Mouse (Mus musculus) heart, embryonic 12.5 days (tissue): ENCODE measurements around the gene Pxylp1. TPM values are rescaled to one million over a fixed set of nuclear protein-coding genes. Genes with fewer than 3 reads are reported as not detected.

Source experiments
- ATAC-seq: fragments of 200-750 bp; cut with Nextera tagmentation; 2 replicates; pipeline ENCODE4 v1.8.0; 2017; ENCODE audit warnings: moderate TSS enrichment, moderate library complexity; ENCODE audit not compliant: insufficient number of reproducible peaks, low FRiP score
- H3K27ac ChIP-seq: fragments of 300-500 bp; sonication (generic); 2 replicates; pipeline ENCODE4 v1.5.1; 2016; ENCODE audit warnings: mild to moderate bottlenecking, moderate library complexity; ENCODE audit not compliant: poor library complexity, severe bottlenecking
- H3K27me3 ChIP-seq: fragments of 300-500 bp; sonication (generic); replicated peaks from 2 replicates; pipeline ENCODE4 v1.6.1; 2016; ENCODE audit warnings: mild to moderate bottlenecking, moderate library complexity
- H3K36me3 ChIP-seq: fragments of 300-500 bp; sonication (generic); 2 replicates; pipeline ENCODE4 v1.6.1; 2016; ENCODE audit warnings: mild to moderate bottlenecking, moderate library complexity
- H3K4me1 ChIP-seq: fragments of 300-500 bp; sonication (generic); replicated peaks from 2 replicates; pipeline ENCODE4 v1.6.1; 2016; ENCODE audit warnings: mild to moderate bottlenecking
- H3K4me2 ChIP-seq: fragments of 300-500 bp; sonication (generic); 2 replicates; pipeline ENCODE4 v1.6.1; 2016; ENCODE audit warnings: mild to moderate bottlenecking, moderate library complexity
- H3K4me3 ChIP-seq: fragments of 300-500 bp; sonication (generic); 2 replicates; pipeline ENCODE4 v1.5.1; 2016; ENCODE audit warnings: mild to moderate bottlenecking
- H3K9ac ChIP-seq: fragments of 300-500 bp; sonication (generic); 2 replicates; pipeline ENCODE4 v1.6.1; 2016; ENCODE audit warnings: mild to moderate bottlenecking, moderate library complexity
- H3K9me3 ChIP-seq: fragments of 300-500 bp; sonication (generic); replicated peaks from 2 replicates; pipeline ENCODE4 v1.6.1; 2016; ENCODE audit warnings: mild to moderate bottlenecking, moderate library complexity
- WGBS: fragments of 180-500 bp; shearing (Covaris S2); methylation state at CpG from one replicate; pipeline ENCODE4 v1.1.7; 2016; 5-methylcytosine and 5-hydroxymethylcytosine counted together
- polyA plus RNA-seq: library from polyadenylated mRNA; unstranded; fragments of >200 nt; fragmentation: Nextera tagmentation; extraction: Ambion mirVana; gene quantifications from 2 replicates; pipeline ENCODE4 v1.2.1, GENCODE M21; 2016

The Pxylp1 gene
- polyA plus RNA-seq, 1 experiment from 2014 or later = 36.9 TPM

DNA sequence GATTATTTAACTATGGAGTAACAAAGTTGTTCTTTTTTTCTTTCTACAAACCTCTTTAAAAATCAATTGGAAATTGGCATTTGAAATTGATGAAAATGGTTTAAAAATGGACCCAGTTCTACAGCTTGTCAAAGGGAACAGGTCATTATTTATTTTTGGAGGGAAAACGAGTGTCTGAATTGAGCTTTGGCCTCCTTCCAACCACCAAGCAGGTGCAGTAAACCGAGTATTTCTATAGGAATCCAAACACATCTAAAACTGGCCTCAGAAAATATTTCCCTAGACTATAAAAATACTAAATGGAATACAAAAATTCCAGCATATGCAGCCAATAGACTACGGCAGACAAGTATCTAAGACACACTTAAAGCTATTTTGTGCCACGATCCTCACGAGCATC, 68.9 kb downstream of the Pxylp1 start:
- Histone ChIP-seq H3K36me3 (peaks cover 18% of the 10 kb centered on the region), H3K9ac (no peak overlapping the region), H3K4me2 (no peak overlapping the region), H3K27ac (no peak overlapping the region), H3K4me1 (peaks cover 13% of the 10 kb centered on the region), H3K4me3 (no peak overlapping the region), H3K9me3 (no peaks in the 10 kb centered on the region), H3K27me3 (no peaks in the 10 kb centered on the region)
- WGBS = 54% methylated on average over 5 of the region's 5 CpGs
- ATAC-seq = no peak

DNA sequence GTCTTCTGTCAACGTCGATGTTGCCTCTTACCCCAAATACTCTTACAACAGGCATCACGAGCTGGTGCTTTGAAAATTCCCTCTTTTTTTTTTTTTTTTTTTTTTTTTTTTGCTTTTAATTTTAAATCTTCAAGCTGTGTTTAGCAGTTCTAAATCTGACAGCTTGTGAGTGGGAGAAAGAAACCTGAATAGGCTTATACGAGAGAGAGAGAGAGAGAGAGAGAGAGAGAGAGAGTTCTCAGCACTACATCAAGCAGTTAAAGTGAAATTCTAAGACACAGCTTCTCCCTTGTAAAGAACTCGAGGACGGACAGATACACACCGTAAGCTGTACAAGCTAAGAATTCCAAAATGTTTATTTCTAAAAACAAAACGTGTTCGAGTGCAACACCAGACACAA, 69.5 kb downstream of the Pxylp1 start:
- Histone ChIP-seq H3K36me3 (peaks cover 13% of the 10 kb centered on the region), H3K4me3 (no peak overlapping the region), H3K4me1 (peaks cover 9% of the 10 kb centered on the region), H3K4me2 (no peak overlapping the region), H3K9me3 (no peaks in the 10 kb centered on the region), H3K27ac (no peak overlapping the region), H3K27me3 (no peaks in the 10 kb centered on the region), H3K9ac (no peak overlapping the region)
- 82% methylated on average over 9 of the region's 9 CpGs for WGBS
- no peak for ATAC-seq

DNA sequence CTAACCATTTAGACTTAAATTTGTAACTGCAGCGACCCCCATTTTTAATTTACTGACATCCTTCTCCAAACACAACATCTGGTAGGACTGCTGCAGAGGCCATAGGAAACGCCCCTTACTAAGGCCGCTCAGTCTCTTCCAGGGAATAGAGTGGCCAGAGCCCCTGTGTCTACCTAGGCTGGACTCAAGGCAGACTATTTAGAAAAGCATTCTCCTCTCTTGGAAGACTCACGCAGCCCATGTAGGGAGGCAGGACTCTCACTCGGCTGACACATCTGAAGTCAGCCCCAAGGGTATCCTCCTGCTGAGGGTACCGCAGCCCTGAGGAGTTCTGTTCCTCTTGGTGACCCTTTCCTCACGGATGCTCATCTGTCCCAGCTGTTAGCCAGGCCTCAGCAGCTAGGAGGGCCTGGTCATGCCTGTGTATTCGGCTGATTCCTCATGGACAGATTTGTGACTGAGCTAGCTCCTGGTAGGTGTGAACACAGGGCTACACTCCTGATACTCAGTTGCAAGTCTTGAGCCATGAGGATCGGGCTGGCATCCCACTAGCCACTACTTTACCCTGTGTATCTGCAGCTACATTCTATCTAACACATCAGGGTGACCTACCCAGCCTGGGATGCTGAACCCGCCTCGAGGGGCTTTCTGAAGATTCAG, 73.5 kb downstream of the Pxylp1 start:
- Histone ChIP-seq H3K4me3 (no peak overlapping the region), H3K4me2 (no peak overlapping the region), H3K9me3 (peaks cover 3% of the 10 kb centered on the region; the same call in 1 of the 2 replicates), H3K36me3 (no peaks in the 10 kb centered on the region), H3K4me1 (peaks cover 5% of the 10 kb centered on the region; the same call in 1 of the 2 replicates), H3K27ac (no peak overlapping the region), H3K9ac (0 out of 2 replicates have a peak overlapping the region, but pooled peaks have one; percentile 10), H3K27me3 (no peaks in the 10 kb centered on the region)
- ATAC-seq = peak; percentile 22; the same call in 1 of the 2 replicates
- WGBS = 63% methylated on average over 11 of the region's 11 CpGs

DNA sequence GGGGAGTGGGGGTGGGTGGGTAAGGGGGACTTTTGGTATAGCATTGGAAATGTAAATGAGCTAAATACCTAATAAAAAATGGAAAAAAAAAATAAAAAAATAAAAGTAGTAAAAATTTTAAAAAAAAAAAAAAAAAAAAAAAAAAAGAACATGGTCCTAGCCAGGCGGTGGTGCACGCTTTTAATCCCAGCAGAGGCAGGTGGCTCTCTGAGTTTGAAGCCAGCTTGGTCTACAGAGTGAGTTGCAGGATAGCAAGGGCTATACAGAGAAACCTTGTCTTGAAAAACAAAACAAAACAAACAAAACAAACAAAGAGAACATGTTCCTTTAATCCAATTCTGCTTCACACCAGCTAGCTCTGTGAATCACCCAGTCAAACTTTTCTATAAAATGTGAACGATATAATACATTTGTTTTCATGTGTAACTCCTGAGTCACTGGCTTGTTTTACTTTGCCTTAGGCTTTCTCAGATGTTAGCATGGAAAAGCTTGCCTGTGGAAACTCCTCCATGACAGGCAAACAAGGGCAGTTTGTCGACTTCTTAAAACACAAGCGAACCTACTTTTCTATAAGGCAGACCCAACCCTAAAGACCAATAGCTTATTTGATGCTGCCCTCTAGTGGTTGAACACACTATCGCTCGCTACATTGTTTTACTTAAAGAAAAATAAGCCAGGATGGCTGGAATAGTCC, 74.2 kb downstream of the Pxylp1 start:
- Histone ChIP-seq H3K36me3 (no peaks in the 10 kb centered on the region), H3K4me3 (no peak overlapping the region), H3K9ac (no peak overlapping the region), H3K9me3 (peaks cover 3% of the 10 kb centered on the region; the same call in 1 of the 2 replicates), H3K27me3 (no peaks in the 10 kb centered on the region), H3K4me1 (no peaks in the 10 kb centered on the region), H3K27ac (no peak overlapping the region), H3K4me2 (no peak overlapping the region)
- ATAC-seq = peak; percentile 42; the same call in 1 of the 2 replicates
- WGBS = 37% methylated on average over 7 of the region's 7 CpGs

DNA sequence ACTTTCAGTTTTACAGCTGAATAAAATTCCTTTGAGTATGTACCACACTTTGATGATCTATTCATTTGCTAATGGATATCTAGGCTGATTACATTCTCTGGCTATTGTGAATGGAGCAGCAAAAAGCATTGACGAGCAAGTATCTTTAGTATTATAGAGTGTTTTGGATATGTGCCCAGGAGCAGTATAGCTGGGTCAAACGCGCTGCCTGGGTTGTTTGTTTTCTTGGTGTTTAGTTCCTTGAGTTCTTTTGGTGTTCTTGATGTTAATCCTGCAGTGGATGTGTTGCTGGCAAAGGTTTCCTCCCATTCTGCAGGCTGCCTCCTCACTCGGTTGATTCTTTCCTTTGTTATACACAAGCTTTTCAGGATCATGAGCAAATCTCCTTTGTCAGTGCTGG, 80.5 kb downstream of the Pxylp1 start:
- H3K4me2 ChIP-seq = no peak overlapping the region
- peaks cover 3% of the 10 kb centered on the region; the same call in 1 of the 2 replicates for H3K9me3 ChIP-seq
- H3K4me1 ChIP-seq = no peaks in the 10 kb centered on the region
- no peak for ATAC-seq
- H3K27me3 ChIP-seq = no peaks in the 10 kb centered on the region
- H3K4me3 ChIP-seq = no peak overlapping the region
- H3K36me3 ChIP-seq = no peaks in the 10 kb centered on the region
- WGBS = 64% methylated on average over 4 of the region's 4 CpGs
- no peak overlapping the region for H3K9ac ChIP-seq
- H3K27ac ChIP-seq = no peak overlapping the region

DNA sequence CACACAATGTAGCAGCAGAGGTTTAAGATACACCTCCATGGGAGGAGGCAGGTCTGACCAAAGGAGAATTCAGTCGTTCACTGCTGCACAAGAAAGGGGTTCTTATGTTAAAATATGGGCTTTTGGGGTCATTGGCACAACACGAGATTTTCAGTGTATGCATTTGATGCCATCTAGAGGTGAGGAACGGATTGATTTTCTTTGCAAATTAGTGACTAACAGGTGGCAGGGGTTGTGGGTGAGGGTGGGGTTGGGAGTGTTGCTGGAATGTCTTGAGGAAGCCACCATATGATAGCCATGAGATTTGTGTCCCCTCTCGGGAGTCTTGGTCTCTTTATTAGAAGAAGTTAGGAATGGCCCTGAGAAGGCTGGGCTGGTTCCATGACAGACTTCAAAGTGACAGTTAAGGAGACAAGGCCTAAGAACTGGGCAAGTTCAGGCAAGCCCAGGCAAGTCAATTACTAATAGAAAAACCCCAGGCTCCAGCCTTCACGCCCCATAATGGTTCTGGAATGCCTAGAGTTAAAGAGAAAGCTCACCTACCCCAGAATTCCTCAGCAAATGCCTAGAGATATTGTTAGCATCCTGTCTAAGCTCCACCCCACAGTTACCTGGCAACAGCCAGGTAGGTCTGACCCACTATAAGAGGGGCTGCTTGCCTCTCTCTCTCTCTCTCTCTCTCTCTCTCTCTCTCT, 92.2 kb downstream of the Pxylp1 start:
- 29% methylated on average over 5 of the region's 5 CpGs for WGBS

DNA sequence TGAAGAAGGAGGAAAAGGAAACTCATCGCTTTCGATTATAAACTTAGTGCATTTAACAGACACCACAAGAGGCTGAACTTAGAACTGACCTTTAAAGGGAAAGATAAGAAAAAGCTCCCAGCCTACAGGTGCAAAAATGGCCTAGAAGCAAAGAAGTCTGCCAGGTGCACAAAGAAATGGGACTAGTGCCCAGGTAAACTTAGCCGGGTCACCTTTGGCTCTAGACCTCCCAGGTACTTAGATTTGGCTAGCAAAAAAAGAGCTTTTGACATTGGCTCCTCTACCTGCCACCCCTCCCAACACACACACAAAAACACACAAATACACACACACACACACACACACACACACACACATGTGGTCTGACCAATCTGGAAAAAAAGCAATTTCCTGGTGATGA, 95.2 kb downstream of the Pxylp1 start:
- Histone ChIP-seq H3K4me2 (no peak overlapping the region), H3K27ac (no peak overlapping the region), H3K9me3 (no peaks in the 10 kb centered on the region), H3K4me1 (peaks cover 8% of the 10 kb centered on the region), H3K36me3 (no peaks in the 10 kb centered on the region), H3K27me3 (no peaks in the 10 kb centered on the region), H3K9ac (no peak overlapping the region), H3K4me3 (no peak overlapping the region)
- 87% methylated on average over 3 of the region's 3 CpGs for WGBS
- no peak for ATAC-seq

More for the DNA sequence above, 92.2 kb downstream of the Pxylp1 start:
- ATAC-seq = no peak
- Histone ChIP-seq H3K4me1 (peaks cover 3% of the 10 kb centered on the region; the same call in 1 of the 2 replicates), H3K27ac (no peak overlapping the region), H3K4me2 (no peak overlapping the region), H3K9me3 (no peaks in the 10 kb centered on the region), H3K4me3 (no peak overlapping the region), H3K36me3 (no peaks in the 10 kb centered on the region), H3K27me3 (no peaks in the 10 kb centered on the region), H3K9ac (no peak overlapping the region)

DNA sequence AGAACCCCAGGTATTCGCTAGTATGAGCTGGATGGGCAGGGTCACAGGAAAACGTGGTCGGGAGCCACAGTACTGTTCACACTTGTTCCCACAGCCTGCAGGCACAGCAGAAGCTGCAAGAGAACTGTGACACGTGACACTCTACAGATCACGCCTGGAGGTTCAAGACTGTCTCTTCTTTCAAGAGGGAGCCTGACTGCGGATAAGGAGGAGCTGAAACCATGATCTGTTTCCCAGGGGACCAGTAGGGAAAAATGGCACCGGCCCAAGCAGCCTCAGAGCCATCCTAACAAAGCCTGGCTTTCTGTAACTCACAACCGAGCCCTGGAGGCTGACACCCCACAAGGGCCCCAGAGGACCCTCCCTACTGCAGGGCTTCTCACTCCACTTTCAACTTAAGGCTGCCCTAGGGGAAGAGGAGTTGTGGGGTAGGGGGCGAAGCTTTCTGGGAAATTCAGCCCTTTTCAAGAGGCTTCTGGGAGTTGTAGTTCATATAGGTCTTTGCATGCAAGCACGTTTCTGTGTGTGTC, 97.0 kb downstream of the Pxylp1 start:
- Histone ChIP-seq H3K27me3 (no peaks in the 10 kb centered on the region), H3K27ac (peak overlapping the region; percentile 58), H3K4me3 (peak overlapping the region; percentile 49), H3K4me1 (peaks cover 8% of the 10 kb centered on the region), H3K9ac (peak overlapping the region; percentile 70), H3K36me3 (no peaks in the 10 kb centered on the region), H3K4me2 (peak overlapping the region; percentile 79), H3K9me3 (no peaks in the 10 kb centered on the region)
- WGBS = 7% methylated on average over 10 of the region's 10 CpGs
- ATAC-seq = 0 out of 2 replicates have a peak, but pooled peaks have one; percentile 46

DNA sequence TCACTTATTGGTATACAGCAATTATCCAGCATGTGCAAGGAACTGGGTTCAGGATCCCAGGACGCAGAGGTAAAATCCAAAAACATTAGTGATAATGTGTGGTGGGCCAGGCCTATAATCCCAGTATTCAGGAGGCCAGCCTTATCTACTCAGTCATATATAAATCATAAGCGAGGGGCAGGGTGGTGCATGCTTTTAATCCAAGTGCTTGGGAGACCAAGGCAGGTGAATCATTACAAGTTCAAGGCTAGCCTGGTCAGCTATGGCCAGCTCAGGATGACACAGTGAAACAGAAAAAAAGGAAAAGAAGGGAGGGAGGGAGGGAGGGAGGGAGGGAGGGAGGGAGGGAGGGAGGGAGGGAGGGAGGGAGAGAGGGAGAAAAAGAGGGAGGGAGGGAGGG, 97.9 kb downstream of the Pxylp1 start:
- Histone ChIP-seq H3K27me3 (no peaks in the 10 kb centered on the region), H3K36me3 (no peaks in the 10 kb centered on the region), H3K9me3 (no peaks in the 10 kb centered on the region), H3K9ac (no peak overlapping the region), H3K4me3 (no peak overlapping the region), H3K4me2 (no peak overlapping the region), H3K4me1 (peaks cover 8% of the 10 kb centered on the region), H3K27ac (no peak overlapping the region)
- ATAC-seq = no peak
- whole genome bisulfite sequencing = 81% methylated on average over 2 of the region's 2 CpGs

DNA sequence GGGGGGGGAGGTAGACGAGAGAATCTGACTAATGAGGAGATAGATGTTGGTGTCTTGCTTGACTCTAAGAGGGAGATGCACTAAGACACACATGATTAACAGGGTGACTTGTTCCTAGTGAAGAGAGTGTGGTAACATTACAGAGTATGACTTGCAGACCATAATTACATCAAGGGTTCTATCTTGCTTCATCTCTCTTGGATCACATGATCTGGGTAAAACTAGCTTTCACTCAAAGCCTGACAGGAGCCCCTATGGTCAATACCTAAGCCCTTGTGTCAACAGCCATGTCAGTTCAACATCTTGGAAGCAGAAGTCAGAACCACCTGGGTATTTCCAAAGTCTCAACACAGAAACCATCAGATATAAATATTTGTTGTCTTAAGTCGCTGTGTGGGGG, 99.9 kb downstream of the Pxylp1 start:
- Histone ChIP-seq H3K9ac (no peak overlapping the region), H3K4me3 (no peak overlapping the region), H3K9me3 (no peaks in the 10 kb centered on the region), H3K27me3 (no peaks in the 10 kb centered on the region), H3K27ac (no peak overlapping the region), H3K36me3 (no peaks in the 10 kb centered on the region), H3K4me1 (peaks cover 8% of the 10 kb centered on the region), H3K4me2 (no peak overlapping the region)
- no peak for ATAC-seq
- 80% methylated on average over 2 of the region's 2 CpGs for WGBS

DNA sequence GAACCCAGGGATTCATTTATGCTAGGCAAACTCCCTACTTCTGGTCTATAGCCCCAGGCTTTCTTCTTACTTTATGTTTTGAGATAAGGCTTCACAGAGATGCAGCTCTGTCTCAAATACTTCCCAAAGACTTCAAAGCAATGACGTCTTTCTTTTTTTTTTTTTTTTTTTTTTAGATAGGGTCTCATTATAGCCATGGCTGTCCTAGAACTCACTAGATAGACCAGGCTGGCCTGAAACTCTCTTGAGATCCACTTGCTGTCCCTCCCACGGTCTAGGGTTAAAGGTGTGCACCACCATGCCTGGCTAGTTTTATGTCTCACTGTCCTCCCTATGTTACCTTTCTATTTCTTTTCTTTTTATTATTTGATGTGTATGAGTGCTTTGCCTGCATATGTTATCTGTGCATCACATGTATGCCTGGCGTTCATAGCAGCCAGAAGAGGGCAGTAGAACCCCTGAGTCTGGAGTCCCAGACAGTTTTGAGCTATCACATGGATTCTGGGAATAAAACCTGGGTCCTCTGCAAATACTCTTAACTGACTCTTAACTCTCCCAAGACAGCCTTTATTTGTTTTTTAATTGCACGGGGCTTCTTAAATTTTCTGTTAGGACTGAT, 102.0 kb downstream of the Pxylp1 start:
- no peak overlapping the region for H3K4me3 ChIP-seq
- no peak for ATAC-seq
- H3K4me2 ChIP-seq = no peak overlapping the region
- H3K36me3 ChIP-seq = no peaks in the 10 kb centered on the region
- no peak overlapping the region for H3K27ac ChIP-seq
- peaks cover 6% of the 10 kb centered on the region for H3K4me1 ChIP-seq
- no peaks in the 10 kb centered on the region for H3K27me3 ChIP-seq
- 40% methylated on average over 4 of the region's 4 CpGs for WGBS
- no peak overlapping the region for H3K9ac ChIP-seq
- no peaks in the 10 kb centered on the region for H3K9me3 ChIP-seq
